Mouse (Mus musculus): ENCODE results near the gene Ngrn. TPM values are rescaled to one million over a fixed set of nuclear protein-coding genes. Genes with fewer than 3 reads are reported as not detected.

Ngrn gene
- polyA plus RNA-seq, 1 experiment from 2014 or later: 20.9 TPM

- Histone ChIP-seq H3K27ac (ENCODE audit: low read depth) (no peak overlapping the region), H3K36me3 (replicated peaks; ENCODE audit: insufficient read depth, low read length) (peaks cover 95% of the 10 kb centered on the region)
Observed at GRCm38 (mm10) chr7:80220237-80220797, 40.7 kb upstream of the Ngrn start.

DNA sequence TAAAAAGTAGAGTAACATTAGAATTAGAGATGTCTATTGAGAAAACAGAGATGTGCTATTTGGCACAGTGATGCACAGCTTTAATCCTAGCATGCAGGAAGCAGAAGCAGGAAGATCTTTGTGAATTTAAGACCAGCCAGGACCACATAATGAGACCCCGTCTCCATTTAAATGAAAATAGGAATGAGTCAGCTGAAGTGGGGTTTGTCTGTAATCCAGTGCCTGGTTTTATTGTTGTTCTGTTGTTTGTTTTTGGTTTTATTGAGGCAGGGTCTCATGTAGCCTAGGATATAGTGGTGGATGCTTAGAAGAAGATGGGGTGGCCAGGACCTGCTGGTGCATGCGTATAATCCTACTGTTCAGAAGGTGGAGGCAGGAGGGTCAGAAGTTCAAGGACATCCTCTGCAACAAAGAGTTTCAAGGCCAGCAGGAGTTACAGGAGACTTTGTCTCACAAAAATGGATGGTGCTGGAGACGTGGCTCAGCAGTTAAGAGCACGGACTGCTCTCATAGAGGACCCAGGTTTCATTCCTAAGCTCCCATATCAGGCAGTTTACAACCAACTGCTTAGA, 39.8 kb upstream of the Ngrn start:
- TF ChIP-seq EP300 (IDR thresholded peaks at IDR 0.05; ENCODE audit: low read depth): no peak
- TF ChIP-seq CTCF (IDR thresholded peaks at IDR 0.05; ENCODE audit: low read depth): no peak
- Histone ChIP-seq H3K27ac (ENCODE audit: low read depth) (no peak overlapping the region), H3K4me3 (ENCODE audit: low read depth, low read length) (no peak overlapping the region), H3K9ac (replicated peaks) (no peak overlapping the region), H3K9me3 (ENCODE audit: low read length) (no peaks in the 10 kb centered on the region), H3K36me3 (replicated peaks; ENCODE audit: insufficient read depth, low read length) (peaks cover 95% of the 10 kb centered on the region), H3K27me3 (ENCODE audit: insufficient read depth, low read length) (no peaks in the 10 kb centered on the region), H3K4me2 (ENCODE audit: low read depth, low read length) (no peak overlapping the region), H3K4me1 (ENCODE audit: insufficient read depth) (no peaks in the 10 kb centered on the region)
- 88% methylated on average over 4 of the region's 4 CpGs for WGBS (ENCODE audit: insufficient replicate concordance)
- DNase-seq (no peak), ATAC-seq (no peak)

More at GRCm38 (mm10) chr7:80220237-80220797, 40.7 kb upstream of the Ngrn start:
- ATAC-seq (no peak), DNase-seq (no peak)
- TF ChIP-seq EP300 (IDR thresholded peaks at IDR 0.05; ENCODE audit: low read depth) (no peak), CTCF (IDR thresholded peaks at IDR 0.05; ENCODE audit: low read depth) (no peak)
- H3K4me1 ChIP-seq (ENCODE audit: insufficient read depth): no peaks in the 10 kb centered on the region
- no peaks in the 10 kb centered on the region for H3K27me3 ChIP-seq (ENCODE audit: insufficient read depth, low read length)
- H3K9me3 ChIP-seq (ENCODE audit: low read length): no peaks in the 10 kb centered on the region
- no peak overlapping the region for H3K9ac ChIP-seq (replicated peaks)
- no peak overlapping the region for H3K4me2 ChIP-seq (ENCODE audit: low read depth, low read length)
- WGBS (ENCODE audit: insufficient replicate concordance): 94% methylated on average over 9 of the region's 9 CpGs
- no peak overlapping the region for H3K4me3 ChIP-seq (ENCODE audit: low read depth, low read length)

DNA sequence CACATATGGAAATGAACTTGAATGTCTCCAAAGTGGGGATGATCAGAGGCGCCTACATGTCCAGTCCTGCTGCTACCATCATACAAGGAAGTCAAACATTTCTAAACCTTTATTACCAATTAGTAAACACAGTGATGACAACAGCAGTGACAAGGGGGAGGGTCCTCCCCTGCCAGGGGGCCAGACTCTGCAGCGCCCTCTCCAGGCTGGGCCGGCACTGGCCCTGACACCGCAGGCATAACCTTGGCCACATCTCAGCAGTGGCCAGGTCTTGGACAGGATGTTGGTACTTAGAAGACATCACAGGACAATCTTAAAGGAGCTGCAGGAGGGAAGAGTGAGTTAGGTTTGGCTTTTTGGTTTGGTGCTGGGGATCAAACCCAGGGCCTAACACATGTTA, 34.0 kb upstream of the Ngrn start:
- no peak overlapping the region for H3K4me2 ChIP-seq (ENCODE audit: low read depth, low read length)
- no peak for DNase-seq

GRCm38 (mm10) chr7:80230196-80230595, 30.8 kb upstream of the Ngrn start:
- H3K9ac ChIP-seq (replicated peaks): peak overlapping the region; percentile 26

More for the DNA sequence above, 34.0 kb upstream of the Ngrn start:
- peaks cover 64% of the 10 kb centered on the region for H3K36me3 ChIP-seq (replicated peaks; ENCODE audit: insufficient read depth, low read length)
- H3K9ac ChIP-seq (replicated peaks): no peak overlapping the region
- no peaks in the 10 kb centered on the region for H3K27me3 ChIP-seq (ENCODE audit: insufficient read depth, low read length)
- H3K4me1 ChIP-seq (ENCODE audit: insufficient read depth): peaks cover 20% of the 10 kb centered on the region
- H3K9me3 ChIP-seq (ENCODE audit: low read length): no peaks in the 10 kb centered on the region
- WGBS (ENCODE audit: insufficient replicate concordance): 96% methylated on average over 4 of the region's 4 CpGs
- no peak for ATAC-seq
- H3K4me3 ChIP-seq (ENCODE audit: low read depth, low read length): no peak overlapping the region
- H3K27ac ChIP-seq (ENCODE audit: low read depth): no peak overlapping the region
- no peak for TF ChIP-seq EP300 (IDR thresholded peaks at IDR 0.05; ENCODE audit: low read depth)
- TF ChIP-seq CTCF (IDR thresholded peaks at IDR 0.05; ENCODE audit: low read depth): peak; percentile 26; the same call in 1 of the 2 replicates

DNA sequence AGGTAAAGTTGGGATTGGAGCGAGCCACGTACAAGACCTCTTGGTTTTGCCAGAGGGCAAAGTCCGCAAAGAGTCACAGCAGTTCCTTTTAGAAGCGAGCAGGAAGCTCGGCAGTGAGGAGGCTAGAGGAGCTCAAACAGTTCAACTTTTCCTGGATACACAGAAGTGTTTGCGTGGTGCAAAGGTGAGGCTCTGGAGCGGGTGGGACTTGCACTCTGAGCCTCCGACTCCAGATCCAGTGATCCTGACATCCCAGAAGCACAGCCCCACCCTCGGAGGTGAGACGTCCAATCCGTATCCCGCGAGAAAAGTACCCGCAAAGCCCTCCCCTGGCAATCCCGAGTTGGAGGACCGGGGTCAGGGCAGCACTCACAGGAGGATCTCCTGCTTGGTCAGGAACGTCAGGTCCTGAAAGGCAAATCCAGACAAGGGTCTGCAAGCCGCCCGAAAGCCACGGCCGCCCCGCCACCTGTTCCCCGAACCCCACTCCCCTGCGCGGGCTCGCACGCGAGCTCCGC, 29.0 kb upstream of the Ngrn start:
- ATAC-seq (peak; percentile 62), DNase-seq (no peak)
- Histone ChIP-seq H3K9me3 (ENCODE audit: low read length) (no peaks in the 10 kb centered on the region), H3K36me3 (replicated peaks; ENCODE audit: insufficient read depth, low read length) (peaks cover 18% of the 10 kb centered on the region), H3K4me2 (ENCODE audit: low read depth, low read length) (peak overlapping the region; percentile 98), H3K4me3 (ENCODE audit: low read depth, low read length) (peak overlapping the region; percentile 68), H3K27ac (ENCODE audit: low read depth) (peak overlapping the region; percentile 84), H3K4me1 (ENCODE audit: insufficient read depth) (peaks cover 26% of the 10 kb centered on the region), H3K9ac (replicated peaks) (peak overlapping the region; percentile 77), H3K27me3 (ENCODE audit: insufficient read depth, low read length) (no peaks in the 10 kb centered on the region)
- WGBS (ENCODE audit: insufficient replicate concordance): under 1% methylated on average over 29 of the region's 29 CpGs
- TF ChIP-seq CTCF (IDR thresholded peaks at IDR 0.05; ENCODE audit: low read depth) (no peak), EP300 (IDR thresholded peaks at IDR 0.05; ENCODE audit: low read depth) (no peak)

More at GRCm38 (mm10) chr7:80230196-80230595, 30.8 kb upstream of the Ngrn start:
- H3K4me1 ChIP-seq (ENCODE audit: insufficient read depth): peaks cover 26% of the 10 kb centered on the region
- H3K27me3 ChIP-seq (ENCODE audit: insufficient read depth, low read length): no peaks in the 10 kb centered on the region
- H3K27ac ChIP-seq (ENCODE audit: low read depth): no peak overlapping the region
- H3K4me3 ChIP-seq (ENCODE audit: low read depth, low read length): no peak overlapping the region
- no peaks in the 10 kb centered on the region for H3K9me3 ChIP-seq (ENCODE audit: low read length)
- 37% methylated on average over 6 of the region's 6 CpGs for WGBS (ENCODE audit: insufficient replicate concordance)
- TF ChIP-seq CTCF (IDR thresholded peaks at IDR 0.05; ENCODE audit: low read depth) (no peak), EP300 (IDR thresholded peaks at IDR 0.05; ENCODE audit: low read depth) (no peak)
- no peak for ATAC-seq
- peak overlapping the region; percentile 98 for H3K4me2 ChIP-seq (ENCODE audit: low read depth, low read length)
- H3K36me3 ChIP-seq (replicated peaks; ENCODE audit: insufficient read depth, low read length): peaks cover 35% of the 10 kb centered on the region
- no peak for DNase-seq

GRCm38 (mm10) chr7:80232489-80233029, 28.5 kb upstream of the Ngrn start, which contains the start of the genes Cib1 and Gdpgp1:
TSS of gene Cib1 (minus strand) at chr7:80232813.
TSS of gene Gdpgp1 (plus strand) at chr7:80232865.
- under 1% methylated on average over 54 of the region's 56 CpGs for WGBS (ENCODE audit: insufficient replicate concordance)
- Histone ChIP-seq H3K27ac (ENCODE audit: low read depth) (peak within 1 kb of the TSS; percentile 84), H3K4me3 (ENCODE audit: low read depth, low read length) (peak within 1 kb of the TSS; percentile 68), H3K9me3 (ENCODE audit: low read length) (no peaks in the 10 kb centered on the region), H3K9ac (replicated peaks) (peak within 1 kb of the TSS; percentile 83), H3K4me1 (ENCODE audit: insufficient read depth) (peaks cover 26% of the 10 kb centered on the region), H3K4me2 (ENCODE audit: low read depth, low read length) (peak within 1 kb of the TSS; percentile 98), H3K36me3 (replicated peaks; ENCODE audit: insufficient read depth, low read length) (peaks cover 12% of the 10 kb centered on the region), H3K27me3 (ENCODE audit: insufficient read depth, low read length) (no peaks in the 10 kb centered on the region)
- 0 out of 2 replicates have a peak, but pooled peaks have one; percentile 7 for TF ChIP-seq CTCF (IDR thresholded peaks at IDR 0.05; ENCODE audit: low read depth)
- no peak for TF ChIP-seq EP300 (IDR thresholded peaks at IDR 0.05; ENCODE audit: low read depth)
- DNase-seq (peak; percentile 99), ATAC-seq (peak; percentile 99)

Data from liver, postnatal 0 days (tissue).